Mouse (Mus musculus): ENCODE measurements around the gene Gtpbp10. TPM values are rescaled to one million over a fixed set of nuclear protein-coding genes. Genes with fewer than 3 reads are reported as not detected.
A peak's percentile ranks its signal among the peaks of the same experiment; 100 is the strongest.

The Gtpbp10 gene
- 36.4 and 39.1 TPM in 2 replicates for total RNA-seq (2012; rRNA removed)

GRCm38 (mm10) chr5:5559079-5559740, at the start of gene Gtpbp10:
TSS of gene Gtpbp10 (minus strand) at chr5:5559538.
- in situ Hi-C loops (cut with MboI; ENCODE audit: low sequenced_read_pairs in 2 of 2, unreplicated experiment in 2 of 2): no loop called here
- peak; percentile 84 for TF ChIP-seq HCFC1 (IDR thresholded peaks at IDR 0.05; ENCODE audit: borderline replicate concordance, insufficient read depth, low read length)
- TF ChIP-seq ZC3H11A (IDR thresholded peaks at IDR 0.05; ENCODE audit: borderline replicate concordance, low read depth, low read length): peak; percentile 48; the same call in 1 of the 2 replicates
- no peak for TF ChIP-seq ZNF384 (IDR thresholded peaks at IDR 0.05; ENCODE audit: low read depth, low read length)
- no peak for TF ChIP-seq MAFK (IDR thresholded peaks at IDR 0.05; ENCODE audit: insufficient read depth, low read depth, low read length)
- TF ChIP-seq CHD2 (IDR thresholded peaks at IDR 0.05; ENCODE audit: low read depth, low read length): no peak
- H3K4me1 ChIP-seq (ENCODE audit: control insufficient read depth in 2 of 2, insufficient read depth in 2 of 2, low read length in 2 of 2, poor library complexity in 1 of 2): no peaks in the 10 kb centered on the region
- H3K36me3 ChIP-seq (ENCODE audit: control insufficient read depth, insufficient read depth, low read length, poor library complexity, severe bottlenecking): peaks cover 8% of the 10 kb centered on the region
- H3K27ac ChIP-seq (ENCODE audit: insufficient read depth, low read depth, low read length, poor library complexity, severe bottlenecking): peak within 1 kb of the TSS; percentile 71
- H3K4me3 ChIP-seq (ENCODE audit: insufficient read depth in 1 of 2, low read depth in 1 of 2, low read length in 2 of 2, poor library complexity in 1 of 2, severe bottlenecking in 1 of 2): peak within 1 kb of the TSS; percentile 79 to 87
- H3K9ac ChIP-seq (ENCODE audit: insufficient read depth, low read depth, low read length, poor library complexity, severe bottlenecking): peak within 1 kb of the TSS; percentile 93
- H3K9me3 ChIP-seq (ENCODE audit: control insufficient read depth, insufficient read depth, low read depth, low read length): no peaks in the 10 kb centered on the region
- peak; percentile 82 for DNase-seq (ENCODE audit: low read depth, low spot score)

GRCm38 (mm10) chr5:5587686-5588085, 28.3 kb upstream of the Gtpbp10 start:
- no peak overlapping the region for H3K27ac ChIP-seq (ENCODE audit: insufficient read depth, low read depth, low read length, poor library complexity, severe bottlenecking)
- H3K4me3 ChIP-seq (ENCODE audit: insufficient read depth in 1 of 2, low read depth in 1 of 2, low read length in 2 of 2, poor library complexity in 1 of 2, severe bottlenecking in 1 of 2): no peak overlapping the region
- in situ Hi-C loops (cut with MboI; ENCODE audit: low sequenced_read_pairs in 2 of 2, unreplicated experiment in 2 of 2): no loop called here
- H3K4me1 ChIP-seq (ENCODE audit: control insufficient read depth in 2 of 2, insufficient read depth in 2 of 2, low read length in 2 of 2, poor library complexity in 1 of 2): no peaks in the 10 kb centered on the region
- H3K36me3 ChIP-seq (ENCODE audit: control insufficient read depth, insufficient read depth, low read length, poor library complexity, severe bottlenecking): no peaks in the 10 kb centered on the region
- no peak for TF ChIP-seq HCFC1 (IDR thresholded peaks at IDR 0.05; ENCODE audit: borderline replicate concordance, insufficient read depth, low read length)
- TF ChIP-seq ZNF384 (IDR thresholded peaks at IDR 0.05; ENCODE audit: low read depth, low read length): no peak
- no peak for TF ChIP-seq CHD2 (IDR thresholded peaks at IDR 0.05; ENCODE audit: low read depth, low read length)
- no peak for TF ChIP-seq MAFK (IDR thresholded peaks at IDR 0.05; ENCODE audit: insufficient read depth, low read depth, low read length)
- no peak for TF ChIP-seq ZC3H11A (IDR thresholded peaks at IDR 0.05; ENCODE audit: borderline replicate concordance, low read depth, low read length)
- DNase-seq (ENCODE audit: low read depth, low spot score): no peak
- no peak overlapping the region for H3K9ac ChIP-seq (ENCODE audit: insufficient read depth, low read depth, low read length, poor library complexity, severe bottlenecking)
- no peaks in the 10 kb centered on the region for H3K9me3 ChIP-seq (ENCODE audit: control insufficient read depth, insufficient read depth, low read depth, low read length)

GRCm38 (mm10) chr5:5573749-5574317, 14.5 kb upstream of the Gtpbp10 start, which contains the start of gene Gm8773:
TSS of gene Gm8773 (plus strand) at chr5:5573799.
- DNase-seq (ENCODE audit: low read depth, low spot score): no peak
- TF ChIP-seq ZNF384 (IDR thresholded peaks at IDR 0.05; ENCODE audit: low read depth, low read length) (no peak), HCFC1 (IDR thresholded peaks at IDR 0.05; ENCODE audit: borderline replicate concordance, insufficient read depth, low read length) (no peak), ZC3H11A (IDR thresholded peaks at IDR 0.05; ENCODE audit: borderline replicate concordance, low read depth, low read length) (no peak), CHD2 (IDR thresholded peaks at IDR 0.05; ENCODE audit: low read depth, low read length) (no peak), MAFK (IDR thresholded peaks at IDR 0.05; ENCODE audit: insufficient read depth, low read depth, low read length) (no peak)
- no peak within 1 kb of the TSS for H3K27ac ChIP-seq (ENCODE audit: insufficient read depth, low read depth, low read length, poor library complexity, severe bottlenecking)
- peak within 1 kb of the TSS; percentile 73 to 85 for H3K4me3 ChIP-seq (ENCODE audit: insufficient read depth in 1 of 2, low read depth in 1 of 2, low read length in 2 of 2, poor library complexity in 1 of 2, severe bottlenecking in 1 of 2)
- H3K4me1 ChIP-seq (ENCODE audit: control insufficient read depth in 2 of 2, insufficient read depth in 2 of 2, low read length in 2 of 2, poor library complexity in 1 of 2): peaks cover 0 to 2% of the 10 kb centered on the region in 2 experiments; a peak in 2 of 4 replicates
- no peaks in the 10 kb centered on the region for H3K9me3 ChIP-seq (ENCODE audit: control insufficient read depth, insufficient read depth, low read depth, low read length)
- in situ Hi-C loops (cut with MboI; ENCODE audit: low sequenced_read_pairs in 2 of 2, unreplicated experiment in 2 of 2): no loop called here
- H3K36me3 ChIP-seq (ENCODE audit: control insufficient read depth, insufficient read depth, low read length, poor library complexity, severe bottlenecking): no peaks in the 10 kb centered on the region
- peak within 1 kb of the TSS; percentile 18; the same call in 1 of the 2 replicates for H3K9ac ChIP-seq (ENCODE audit: insufficient read depth, low read depth, low read length, poor library complexity, severe bottlenecking)

GRCm38 (mm10) chr5:5562435-5562834, 3.1 kb upstream of the Gtpbp10 start:
- TF ChIP-seq HCFC1 (IDR thresholded peaks at IDR 0.05; ENCODE audit: borderline replicate concordance, insufficient read depth, low read length): no peak
- TF ChIP-seq MAFK (IDR thresholded peaks at IDR 0.05; ENCODE audit: insufficient read depth, low read depth, low read length): 0 out of 2 replicates have a peak, but pooled peaks have one; percentile 11
- no peak for TF ChIP-seq ZNF384 (IDR thresholded peaks at IDR 0.05; ENCODE audit: low read depth, low read length)
- no peak for TF ChIP-seq CHD2 (IDR thresholded peaks at IDR 0.05; ENCODE audit: low read depth, low read length)
- Histone ChIP-seq H3K4me1 (ENCODE audit: control insufficient read depth in 2 of 2, insufficient read depth in 2 of 2, low read length in 2 of 2, poor library complexity in 1 of 2) (no peaks in the 10 kb centered on the region), H3K36me3 (ENCODE audit: control insufficient read depth, insufficient read depth, low read length, poor library complexity, severe bottlenecking) (no peaks in the 10 kb centered on the region), H3K9ac (ENCODE audit: insufficient read depth, low read depth, low read length, poor library complexity, severe bottlenecking) (no peak overlapping the region), H3K4me3 (ENCODE audit: insufficient read depth in 1 of 2, low read depth in 1 of 2, low read length in 2 of 2, poor library complexity in 1 of 2, severe bottlenecking in 1 of 2) (no peak overlapping the region), H3K9me3 (ENCODE audit: control insufficient read depth, insufficient read depth, low read depth, low read length) (no peaks in the 10 kb centered on the region), H3K27ac (ENCODE audit: insufficient read depth, low read depth, low read length, poor library complexity, severe bottlenecking) (no peak overlapping the region)
- in situ Hi-C loops (cut with MboI; ENCODE audit: low sequenced_read_pairs in 2 of 2, unreplicated experiment in 2 of 2): no loop called here
- no peak for DNase-seq (ENCODE audit: low read depth, low spot score)
